Mouse (Mus musculus) kidney, adult 2 months (tissue): ENCODE results near the gene Scyl3.

ENCODE experiments used
- CTCF ChIP-seq: fragments of 200-500 bp; conservative IDR thresholded peaks from 2 replicates; pipeline ENCODE4 v1.5.1; 2011; ENCODE audit warnings: low read depth, mild to moderate bottlenecking, control low read depth, low read length, moderate library complexity, mixed read lengths; ENCODE audit not compliant: insufficient read depth, insufficient read length
- POLR2A ChIP-seq: fragments of 200-500 bp; IDR thresholded peaks from one replicate; pipeline ENCODE4 v1.6.1; 2011; ENCODE audit warnings: low read depth, low read length, control low read depth

DNA sequence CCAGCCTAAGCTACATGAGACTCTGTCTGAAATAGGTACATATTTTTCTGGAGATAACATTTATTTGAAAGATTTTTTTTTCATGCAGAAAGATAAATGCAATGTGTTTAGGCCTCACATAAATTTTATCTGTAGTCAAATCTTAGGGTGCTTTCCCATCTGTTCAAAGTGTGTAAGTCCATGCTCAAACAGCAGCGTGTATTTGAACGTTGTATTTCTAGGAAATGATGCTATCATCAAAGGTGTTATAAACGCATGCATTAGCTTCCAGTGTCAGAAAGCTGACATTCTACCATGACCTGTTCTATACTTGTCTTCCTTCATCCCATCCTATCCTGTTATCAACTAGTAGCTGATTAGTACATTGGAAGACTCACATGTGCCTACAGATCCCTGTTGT, 25.5 kb upstream of the Scyl3 start:
- TF ChIP-seq CTCF = no peak
- TF ChIP-seq POLR2A = no peak
